Mouse (Mus musculus) large intestine, adult 2 months (tissue): ENCODE measurements at regions not wholly inside any gene's neighbourhood (a gene's known extent, or its start where the extent isn't known, plus 50 kb on each side); places are given as distances from the start of the nearest gene placed in this dataset.

Source experiments
- DNase-seq: peaks from one replicate; pipeline ENCODE4 v3.0.0-alpha.2; 2012; ENCODE audit warnings: low read depth, low spot score
- WGBS: fragments of 180-500 bp; shearing (Covaris S2); methylation state at CpG from one replicate; pipeline ENCODE4 v1.1.7; 2018; 5-methylcytosine and 5-hydroxymethylcytosine counted together

GRCm38 (mm10) chr13:97705926-97706325 lies 54.5 kb downstream of the Gm10260 start:
- 92% methylated on average over 5 of the region's 5 CpGs for WGBS
- DNase-seq: no peak

GRCm38 (mm10) chr13:97704541-97704940 lies 55.9 kb downstream of the Gm10260 start:
- DNase-seq: no peak
- 88% methylated on average over 4 of the region's 4 CpGs for WGBS

- WGBS: 80% methylated on average over 2 of the region's 2 CpGs
- no peak for DNase-seq
Measured at GRCm38 (mm10) chr13:97698967-97699366, 61.5 kb downstream of the Gm10260 start.

GRCm38 (mm10) chr13:97698317-97698716 lies 62.1 kb downstream of the Gm10260 start:
- WGBS: 81% methylated on average over 1 of the region's 1 CpGs
- DNase-seq: no peak

GRCm38 (mm10) chr13:97697262-97697661 lies 63.2 kb downstream of the Gm10260 start:
- 88% methylated on average over 10 of the region's 10 CpGs for WGBS
- DNase-seq: no peak

- no peak for DNase-seq
- 88% methylated on average over 2 of the region's 2 CpGs for WGBS
Measured at GRCm38 (mm10) chr13:97695022-97695421, 65.4 kb downstream of the Gm10260 start.

GRCm38 (mm10) chr13:97694356-97694990 lies 66.0 kb downstream of the Gm10260 start:
- DNase-seq: no peak
- WGBS: 84% methylated on average over 9 of the region's 9 CpGs

GRCm38 (mm10) chr13:97688310-97688886 lies 72.0 kb downstream of the Gm10260 start:
- no peak for DNase-seq
- 63% methylated on average over 12 of the region's 12 CpGs for WGBS

- 92% methylated on average over 6 of the region's 6 CpGs for WGBS
- DNase-seq: no peak
Measured at GRCm38 (mm10) chr13:97683836-97684235, 76.6 kb downstream of the Gm10260 start.

- no peak for DNase-seq
Measured at GRCm38 (mm10) chr13:97681228-97681987, 79.0 kb downstream of the Gm10260 start.

GRCm38 (mm10) chr13:97680283-97680896 lies 80.0 kb downstream of the Gm10260 start:
- WGBS: 88% methylated on average over 5 of the region's 5 CpGs

More at GRCm38 (mm10) chr13:97681228-97681987, 79.0 kb downstream of the Gm10260 start:
- WGBS: 56% methylated on average over 6 of the region's 6 CpGs

GRCm38 (mm10) chr13:97678991-97679390 lies 81.4 kb downstream of the Gm10260 start:
- WGBS: 98% methylated on average over 5 of the region's 5 CpGs
- no peak for DNase-seq

More at GRCm38 (mm10) chr13:97680283-97680896, 80.0 kb downstream of the Gm10260 start:
- no peak for DNase-seq

GRCm38 (mm10) chr13:97676536-97677048 lies 83.8 kb downstream of the Gm10260 start:
- DNase-seq: no peak
- WGBS: 72% methylated on average over 8 of the region's 8 CpGs

- no peak for DNase-seq
- 75% methylated on average over 5 of the region's 5 CpGs for WGBS
Measured at GRCm38 (mm10) chr13:97673107-97673506, 87.3 kb downstream of the Gm10260 start.

- 75% methylated on average over 7 of the region's 7 CpGs for WGBS
- DNase-seq: no peak
Measured at GRCm38 (mm10) chr13:97672038-97672675, 88.3 kb downstream of the Gm10260 start.

- 86% methylated on average over 8 of the region's 8 CpGs for WGBS
- no peak for DNase-seq
Measured at GRCm38 (mm10) chr13:97669366-97669765, 91.1 kb downstream of the Gm10260 start.

- WGBS: 80% methylated on average over 5 of the region's 5 CpGs
- no peak for DNase-seq
Measured at GRCm38 (mm10) chr13:97668910-97669309, 91.5 kb downstream of the Gm10260 start.

- no peak for DNase-seq
- 87% methylated on average over 7 of the region's 7 CpGs for WGBS
Measured at GRCm38 (mm10) chr13:97667313-97667712, 93.1 kb downstream of the Gm10260 start.

- no peak for DNase-seq
- 49% methylated on average over 4 of the region's 4 CpGs for WGBS
Measured at GRCm38 (mm10) chr13:97666761-97667160, 93.7 kb downstream of the Gm10260 start.

- no peak for DNase-seq
- WGBS: 96% methylated on average over 1 of the region's 1 CpGs
Measured at GRCm38 (mm10) chr13:97665226-97665625, 95.2 kb downstream of the Gm10260 start.
